Mouse (Mus musculus) ES-Bruce4 (cell line): ENCODE measurements around the gene Tgfb2.

Experiments
- CTCF ChIP-seq: IDR thresholded peaks from one replicate; pipeline ENCODE4 v1.8.1; 2011; ENCODE audit warnings: low read depth, low read length
- EP300 ChIP-seq: IDR thresholded peaks from 2 replicates; pipeline ENCODE4 v1.6.1; 2011; ENCODE audit warnings: low read depth, low read length; ENCODE audit not compliant: insufficient read depth
- POLR2A ChIP-seq: IDR thresholded peaks from one replicate; pipeline ENCODE4 v1.8.1; 2011; ENCODE audit warnings: low read length; ENCODE audit not compliant: insufficient read depth

DNA sequence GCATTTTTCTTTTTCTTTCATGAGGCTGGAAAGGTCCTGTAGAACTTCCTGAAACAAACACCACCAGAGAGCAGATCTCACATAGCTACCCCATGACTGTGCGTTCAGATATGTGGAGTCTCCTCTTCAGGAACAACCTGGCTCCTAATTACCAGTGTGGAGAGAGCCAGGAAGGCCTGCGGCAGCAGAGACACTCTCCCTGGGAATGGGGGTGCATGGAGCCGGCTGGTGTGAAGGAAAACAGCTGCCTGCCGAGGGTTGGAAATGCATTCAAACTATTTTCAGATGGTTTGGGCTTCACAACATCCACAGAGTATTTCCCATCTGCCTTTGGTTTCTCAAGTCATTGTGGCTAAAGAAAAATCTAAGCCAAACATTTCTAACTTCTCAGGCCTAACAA lies 10.4 kb downstream of the Tgfb2 start:
- no peak for TF ChIP-seq CTCF
- TF ChIP-seq POLR2A: no peak
- no peak for TF ChIP-seq EP300
